Mouse (Mus musculus) lung, adult 2 months (tissue): ENCODE results near the gene Isca1.
"Not testable (repeated sequence)": the region's sequence is repeated elsewhere in the genome, so short reads cannot be mapped to it uniquely, and the experiment has no call there.

ENCODE experiments used
- CTCF ChIP-seq: fragments of 200-500 bp; IDR thresholded peaks from 2 replicates; pipeline ENCODE4 v1.5.1; 2011; ENCODE audit warnings: mild to moderate bottlenecking, low read length, control low read depth; ENCODE audit not compliant: insufficient read depth
- POLR2A ChIP-seq: fragments of 200-500 bp; IDR thresholded peaks from 2 replicates; pipeline ENCODE4 v1.6.1; 2011; ENCODE audit warnings: low read depth, mild to moderate bottlenecking, control low read depth, low read length, borderline replicate concordance; ENCODE audit errors: extremely low read depth

DNA sequence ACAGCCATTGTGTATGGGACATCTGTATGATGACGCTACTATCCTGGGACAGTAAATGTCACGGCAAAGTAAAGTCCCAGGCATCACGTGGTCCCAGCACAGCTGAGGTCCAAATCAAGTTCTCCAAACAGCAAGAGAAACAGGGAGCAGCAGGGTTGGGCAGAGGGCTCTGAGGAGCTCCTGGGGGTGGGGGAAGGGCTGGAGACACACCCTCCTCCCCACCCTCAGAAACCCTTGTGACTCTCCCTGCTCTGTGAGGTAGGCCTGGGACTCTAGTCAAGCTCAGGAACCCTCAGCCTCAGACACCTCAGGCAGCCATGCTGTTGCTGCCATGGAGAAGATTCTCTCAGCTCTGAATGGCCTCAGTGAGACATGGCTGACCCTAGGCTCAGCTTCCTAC is 57.6 kb downstream of the Isca1 start, which contains the start of gene Spata31d1b:
- TF ChIP-seq POLR2A, CTCF: not testable (repeated sequence)
